Mouse (Mus musculus) spleen, postnatal 4 days (tissue): ENCODE measurements around the gene Arpc2.
A peak's percentile ranks its signal among the peaks of the same experiment; 100 is the strongest.

Source experiments
- DNase-seq, 2 experiments: peaks; one replicate each; pipeline ENCODE4 v3.0.0; 2022; ENCODE audit warnings: low spot score in 2 of 2

Arpc2 gene

DNA sequence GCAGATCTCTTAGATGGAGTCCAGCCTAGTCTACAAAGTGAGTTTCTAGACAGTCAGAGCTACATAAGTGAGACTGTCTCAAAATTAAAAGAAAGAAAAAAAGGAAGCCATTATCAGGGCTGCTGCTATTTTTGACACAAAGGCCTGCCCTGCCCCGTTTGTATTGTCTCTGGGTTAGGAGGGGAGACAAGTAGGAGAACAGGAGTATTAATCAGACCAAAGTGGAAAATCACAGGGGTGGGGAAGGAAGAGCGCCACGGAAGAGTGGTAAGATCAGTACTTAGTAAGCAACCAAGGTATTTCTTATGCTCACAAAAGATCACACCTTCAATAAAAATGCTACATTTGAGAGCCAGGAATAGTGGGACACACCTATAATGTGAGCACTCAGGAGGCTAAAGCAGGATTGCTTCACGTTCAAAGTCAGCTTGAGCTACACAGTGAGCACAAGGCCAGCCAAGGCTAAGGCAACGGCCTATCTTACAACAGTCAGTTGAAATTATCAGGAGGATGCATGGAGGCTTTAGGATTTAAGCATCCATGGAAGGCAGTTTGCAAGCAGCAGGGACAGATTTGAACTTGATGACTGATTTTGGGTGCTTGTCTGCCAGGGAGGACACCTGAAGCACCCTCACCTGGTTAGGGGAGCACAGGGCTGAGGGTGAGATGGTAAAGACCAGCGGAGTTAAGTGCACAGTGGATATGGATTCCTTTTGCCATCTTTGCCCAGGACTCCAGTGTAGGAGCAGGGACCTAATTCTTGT, 64.6 kb downstream of the Arpc2 start:
- no peak for DNase-seq

- DNase-seq = no peak
Measured at GRCm38 (mm10) chr1:74302229-74302628, 66.3 kb downstream of the Arpc2 start.

DNA sequence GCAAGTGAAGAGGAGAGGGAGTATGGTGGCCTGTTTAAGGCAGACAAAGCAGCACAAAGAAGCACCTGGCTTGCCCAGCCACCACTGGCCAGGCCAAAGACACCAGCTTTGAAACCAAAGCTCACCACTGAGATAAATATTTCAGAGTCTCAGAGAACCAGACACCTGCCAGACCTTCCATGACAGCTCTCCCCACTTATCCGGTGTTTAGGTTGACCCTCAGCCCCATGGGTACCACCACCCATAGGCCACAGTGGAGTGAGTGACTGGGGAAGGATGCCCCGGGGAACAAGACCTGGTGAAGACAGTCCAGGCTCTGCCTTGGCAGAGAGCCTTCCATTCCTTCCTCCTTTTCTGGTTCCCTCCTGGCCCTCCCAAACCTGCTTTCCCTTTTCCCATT, 67.0 kb downstream of the Arpc2 start:
- DNase-seq = no peak

GRCm38 (mm10) chr1:74303509-74304338, 67.8 kb downstream of the Arpc2 start:
- DNase-seq = peak; percentile 65 to 85

DNA sequence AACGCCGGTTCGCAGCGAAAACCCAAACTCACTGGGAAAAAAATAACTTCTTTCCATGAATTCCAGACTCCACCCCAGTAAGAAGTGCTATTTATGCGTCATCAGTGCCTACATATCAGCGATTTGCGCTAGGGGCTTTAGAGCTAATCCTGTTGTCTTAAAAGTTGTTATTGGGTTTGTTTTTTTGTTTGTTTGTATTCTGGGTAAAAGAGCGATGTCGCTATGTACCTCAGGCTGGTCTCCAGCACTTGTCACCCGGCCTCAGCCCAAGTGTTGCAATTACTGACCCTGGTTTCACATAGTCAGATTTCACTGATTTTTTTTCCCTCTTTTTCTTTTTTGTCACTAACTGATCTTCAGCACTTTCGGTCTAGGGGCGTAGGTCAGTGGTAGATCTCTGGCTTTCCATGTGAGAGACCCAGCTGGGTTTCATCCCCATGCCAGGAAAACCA, 68.5 kb downstream of the Arpc2 start:
- no peak for DNase-seq

DNA sequence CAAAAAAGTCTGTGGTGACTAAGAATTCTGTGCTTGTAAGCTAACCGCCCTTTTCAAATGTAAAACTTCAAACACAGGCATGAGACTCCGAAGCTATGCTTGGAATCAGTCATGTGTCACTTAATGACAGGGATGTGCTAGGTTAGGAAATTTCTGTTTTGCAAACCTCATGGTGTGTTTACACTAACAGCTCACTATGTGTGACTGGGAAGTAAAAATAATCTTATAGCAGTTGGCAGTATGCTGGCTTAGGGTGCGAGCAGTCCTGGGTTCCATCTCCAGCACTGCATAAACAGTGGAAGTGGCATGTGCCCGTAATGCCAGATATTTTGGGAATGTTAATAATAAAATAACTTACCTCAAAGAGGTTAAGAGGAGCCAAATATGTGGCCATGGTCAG, 69.1 kb downstream of the Arpc2 start:
- DNase-seq = no peak

DNA sequence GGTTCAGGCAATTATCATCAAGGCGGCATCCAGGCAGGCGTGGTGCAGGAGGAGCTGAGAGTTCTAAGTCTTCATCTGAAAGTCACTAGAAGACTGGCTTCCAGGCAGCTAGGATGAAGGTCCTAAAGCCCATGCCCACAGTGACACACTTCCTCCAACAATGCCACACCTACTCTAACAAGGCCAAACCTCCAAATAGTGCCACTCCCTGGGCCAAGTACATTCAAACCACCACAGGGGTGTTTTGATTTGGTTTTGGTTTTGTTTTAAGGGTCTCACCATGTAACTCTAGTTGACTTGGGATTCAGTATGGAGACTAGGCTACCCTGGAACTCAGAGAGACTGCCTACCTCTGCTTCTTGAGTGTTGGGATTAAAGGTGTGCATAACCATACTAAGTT, 69.6 kb downstream of the Arpc2 start, which contains the start of gene Tmbim1:
TSS of gene Tmbim1 (minus strand) at position 101 of the 400 bp plus-strand sequence.
- DNase-seq = no peak

GRCm38 (mm10) chr1:74307146-74307545, 71.3 kb downstream of the Arpc2 start:
- no peak for DNase-seq

- DNase-seq = no peak
Measured at GRCm38 (mm10) chr1:74308001-74308964, 72.4 kb downstream of the Arpc2 start.

GRCm38 (mm10) chr1:74309767-74310166, 73.9 kb downstream of the Arpc2 start:
- DNase-seq = no peak

- DNase-seq = peak in 1 of 2 experiments; percentile 58
Measured at GRCm38 (mm10) chr1:74313049-74313692, 77.3 kb downstream of the Arpc2 start.

DNA sequence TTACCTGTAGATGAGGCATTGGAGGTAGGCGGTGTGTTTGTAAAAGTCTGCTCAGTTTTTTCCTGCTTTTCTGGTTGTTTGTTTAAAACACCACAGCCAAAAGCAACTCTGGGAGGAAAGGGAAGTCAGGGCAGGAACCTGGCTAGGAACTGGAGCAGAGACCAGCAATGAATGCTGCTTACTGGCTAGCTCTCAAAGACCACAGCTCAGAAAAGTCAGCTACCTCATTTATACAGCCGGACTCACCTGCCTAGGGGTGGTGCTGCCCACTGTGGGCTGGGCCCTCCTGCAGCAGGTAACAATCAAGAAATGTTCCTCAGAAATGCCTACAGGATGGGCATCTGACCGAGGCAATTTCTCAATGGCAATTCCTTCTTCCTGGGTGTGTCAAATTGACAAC, 78.9 kb downstream of the Arpc2 start:
- no peak for DNase-seq

GRCm38 (mm10) chr1:74316114-74316827, 80.4 kb downstream of the Arpc2 start:
- no peak for DNase-seq
